20 mouse cellular contexts compared by ENCODE assay signal in the genomic region with DNA sequence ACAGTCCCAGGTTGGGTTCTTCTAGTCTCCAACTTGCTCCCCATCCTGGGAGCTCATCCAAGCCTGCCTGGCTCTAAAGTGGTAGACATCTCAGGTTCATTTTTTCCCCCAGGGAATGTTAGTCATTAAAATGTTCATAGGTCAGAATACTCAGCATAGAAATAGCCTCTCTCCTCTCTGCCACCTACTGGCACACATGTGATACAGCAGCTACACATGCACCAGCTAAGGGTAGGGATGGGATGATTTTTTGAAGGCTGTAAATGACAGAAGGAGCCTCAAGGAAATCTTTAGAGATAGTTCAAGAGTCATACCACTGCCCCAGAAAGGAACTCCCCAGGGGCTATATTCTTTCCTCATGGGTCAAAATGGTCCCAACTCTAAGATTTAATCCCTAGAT.
DNase-seq lines count a peak whose midpoint lies in the region; ATAC-seq and TF ChIP-seq lines count a peak whose summit lies in the region.
"Had no signal": no experiment of that assay in that cellular context is flagged by ENCODE, and none has a peak within 500 bp of the region (broad histone marks: within the 10 kb centered on the region; RNA-seq: fewer than 3 reads in every experiment).

No protein-coding gene starts in this region.

- no peaks in the 10 kb centered on the region for H3K36me3 ChIP-seq in forebrain, embryonic 11.5 days (ENCODE audit: control insufficient read depth, insufficient read depth, low read length)
- no peaks in the 10 kb centered on the region for H3K36me3 ChIP-seq in forebrain, embryonic 16.5 days (ENCODE audit: control insufficient read depth, insufficient read depth)
- H3K36me3 ChIP-seq in lung, embryonic 14.5 days (ENCODE audit: insufficient read depth) = no peaks in the 10 kb centered on the region
- no peaks in the 10 kb centered on the region for H3K36me3 ChIP-seq in splenic B cell, adult 2 months (ENCODE audit: control insufficient read depth, insufficient read depth, low read length, poor library complexity, severe bottlenecking)
- H3K36me3 ChIP-seq in neural tube, embryonic 15.5 days = no peaks in the 10 kb centered on the region
- H3K36me3 ChIP-seq: embryonic facial prominence, embryonic 12.5 days; intestine, embryonic 15.5 days; limb, embryonic 15.5 days; neural tube, embryonic 13.5 days had no signal

- no peaks in the 10 kb centered on the region for H3K27me3 ChIP-seq in forebrain, embryonic 11.5 days (ENCODE audit: control insufficient read depth, insufficient read depth, low read length)
- H3K27me3 ChIP-seq in forebrain, embryonic 16.5 days (replicated peaks; ENCODE audit: control insufficient read depth, insufficient read depth, low read length) = no peaks in the 10 kb centered on the region
- no peaks in the 10 kb centered on the region for H3K27me3 ChIP-seq in lung, embryonic 14.5 days (ENCODE audit: insufficient read depth, low read length)
- H3K27me3 ChIP-seq in splenic B cell, adult 2 months (ENCODE audit: control insufficient read depth, insufficient read depth, low read length, poor library complexity, severe bottlenecking) = no peaks in the 10 kb centered on the region
- H3K27me3 ChIP-seq in neural tube, embryonic 15.5 days (replicated peaks) = no peaks in the 10 kb centered on the region
- H3K27me3 ChIP-seq: embryonic facial prominence, embryonic 12.5 days; intestine, embryonic 15.5 days; limb, embryonic 15.5 days; neural tube, embryonic 13.5 days had no signal

- no peaks in the 10 kb centered on the region for H3K4me1 ChIP-seq in forebrain, embryonic 11.5 days (replicated peaks; ENCODE audit: control insufficient read depth, insufficient read depth, low read length)
- H3K4me1 ChIP-seq in forebrain, embryonic 16.5 days (replicated peaks; ENCODE audit: control insufficient read depth, insufficient read depth, low read length) = peaks cover 5% of the 10 kb centered on the region
- 0 out of 2 replicates have a peak, but pooled peaks cover 4% of the 10 kb centered on the region for H3K4me1 ChIP-seq in lung, embryonic 14.5 days (ENCODE audit: insufficient read depth)
- no peaks in the 10 kb centered on the region for H3K4me1 ChIP-seq in bone marrow, adult 2 months (ENCODE audit: control insufficient read depth, insufficient read depth, low read length)
- H3K4me1 ChIP-seq in neural tube, embryonic 15.5 days = peaks cover 6% of the 10 kb centered on the region
- H3K4me1 ChIP-seq: intestine, embryonic 15.5 days had no signal

- ATAC-seq in forebrain, embryonic 11.5 days (replicated peaks; ENCODE audit: low FRiP score) = no peak
- no peak for ATAC-seq in forebrain, embryonic 16.5 days
- no peak for ATAC-seq in lung, embryonic 14.5 days (ENCODE audit: insufficient read depth)
- no peak for ATAC-seq in neural tube, embryonic 15.5 days (ENCODE audit: low FRiP score)
- ATAC-seq: intestine, embryonic 15.5 days had no signal

- DNase-seq in forebrain, embryonic 11.5 days (ENCODE audit: low spot score) = peak; percentile 16
- no peak for DNase-seq in lung, embryonic 14.5 days
- no peak for DNase-seq in lung, adult 18-20 months
- peak; percentile 12 for DNase-seq in splenic B cell, adult 2 months (ENCODE audit: low read depth, low spot score)
- no peak for DNase-seq in left cerebral cortex, adult 11 months (ENCODE audit: low spot score)
- DNase-seq: adrenal gland, postnatal 14 days; B cell, adult 2 months; cerebellum, adult 2 months; kidney, postnatal 25 days; layer of hippocampus, adult 9-11 months; lung, postnatal 10 days; thymus, adult 18-20 months had no signal

- TF ChIP-seq CTCF in lung, embryonic 14.5 days (IDR thresholded peaks at IDR 0.05; ENCODE audit: low read depth) = peak; percentile 41
- 0 out of 2 replicates have a peak, but pooled peaks have one; percentile 12 for TF ChIP-seq CTCF in bone marrow, adult 2 months (IDR thresholded peaks at IDR 0.05; ENCODE audit: control insufficient read depth, insufficient read depth, low read length)

- no peak for TF ChIP-seq POLR2A in bone marrow, adult 2 months (IDR thresholded peaks at IDR 0.05; ENCODE audit: borderline replicate concordance, control insufficient read depth, low read depth, low read length)

- no peak overlapping the region for H3K4me3 ChIP-seq in forebrain, embryonic 11.5 days (ENCODE audit: low read depth, low read length)
- H3K4me3 ChIP-seq in forebrain, embryonic 16.5 days (replicated peaks; ENCODE audit: low read length) = no peak overlapping the region
- H3K4me3 ChIP-seq in lung, embryonic 14.5 days (ENCODE audit: low read depth, low read length) = no peak overlapping the region
- H3K4me3 ChIP-seq in bone marrow, adult 2 months (replicated peaks; ENCODE audit: control insufficient read depth, low read depth, low read length) = no peak overlapping the region
- H3K4me3 ChIP-seq in neural tube, embryonic 15.5 days (replicated peaks) = no peak overlapping the region
- H3K4me3 ChIP-seq: embryonic facial prominence, embryonic 12.5 days; intestine, embryonic 15.5 days; limb, embryonic 15.5 days; neural tube, embryonic 13.5 days had no signal

- H3K9me3 ChIP-seq in forebrain, embryonic 11.5 days (ENCODE audit: control insufficient read depth, low read length) = no peaks in the 10 kb centered on the region
- no peaks in the 10 kb centered on the region for H3K9me3 ChIP-seq in forebrain, embryonic 16.5 days (ENCODE audit: control insufficient read depth, low read length)
- no peaks in the 10 kb centered on the region for H3K9me3 ChIP-seq in lung, embryonic 14.5 days (ENCODE audit: low read depth, low read length)
- 0 out of 2 replicates have a peak, but pooled peaks cover 5% of the 10 kb centered on the region for H3K9me3 ChIP-seq in neural tube, embryonic 15.5 days (replicated peaks)
- H3K9me3 ChIP-seq: embryonic facial prominence, embryonic 12.5 days; intestine, embryonic 15.5 days; limb, embryonic 15.5 days had no signal

- no peak overlapping the region for H3K27ac ChIP-seq in forebrain, embryonic 11.5 days (ENCODE audit: low read depth, low read length)
- H3K27ac ChIP-seq in forebrain, embryonic 16.5 days (ENCODE audit: low read length) = no peak overlapping the region
- H3K27ac ChIP-seq in lung, embryonic 14.5 days (ENCODE audit: low read depth) = no peak overlapping the region
- H3K27ac ChIP-seq in bone marrow, adult 2 months (ENCODE audit: control insufficient read depth, insufficient read depth, low read depth, low read length, poor library complexity) = no peak overlapping the region
- no peak overlapping the region for H3K27ac ChIP-seq in neural tube, embryonic 15.5 days (replicated peaks)
- H3K27ac ChIP-seq: embryonic facial prominence, embryonic 12.5 days; intestine, embryonic 15.5 days; limb, embryonic 15.5 days; neural tube, embryonic 13.5 days had no signal

- H3K4me2 ChIP-seq in forebrain, embryonic 11.5 days (ENCODE audit: low read depth, low read length, severe bottlenecking) = no peak overlapping the region
- no peak overlapping the region for H3K4me2 ChIP-seq in forebrain, embryonic 16.5 days (ENCODE audit: low read length)
- H3K4me2 ChIP-seq in lung, embryonic 14.5 days = no peak overlapping the region
- H3K4me2 ChIP-seq in neural tube, embryonic 15.5 days = no peak overlapping the region
- H3K4me2 ChIP-seq: embryonic facial prominence, embryonic 12.5 days; intestine, embryonic 15.5 days; limb, embryonic 15.5 days; midbrain, embryonic 11.5 days; neural tube, embryonic 13.5 days had no signal

- no peak overlapping the region for H3K9ac ChIP-seq in forebrain, embryonic 11.5 days (ENCODE audit: low read length)
- no peak overlapping the region for H3K9ac ChIP-seq in forebrain, embryonic 16.5 days (replicated peaks; ENCODE audit: low read depth, low read length)
- H3K9ac ChIP-seq in lung, embryonic 14.5 days = no peak overlapping the region
- no peak overlapping the region for H3K9ac ChIP-seq in neural tube, embryonic 15.5 days (replicated peaks)
- H3K9ac ChIP-seq: embryonic facial prominence, embryonic 12.5 days; intestine, embryonic 15.5 days; limb, embryonic 15.5 days; neural tube, embryonic 13.5 days had no signal

Comparison
In these comparisons a context has a peak if more than half of its experiments do, and no peak if none do; other contexts are left out.
1. DNase-seq: peak in forebrain, embryonic 11.5 days (single experiment) and splenic B cell, adult 2 months (single experiment); none in lung, embryonic 14.5 days (single experiment), lung, adult 18-20 months (0 of 2) and left cerebral cortex, adult 11 months (single experiment).